In the genomic region with DNA sequence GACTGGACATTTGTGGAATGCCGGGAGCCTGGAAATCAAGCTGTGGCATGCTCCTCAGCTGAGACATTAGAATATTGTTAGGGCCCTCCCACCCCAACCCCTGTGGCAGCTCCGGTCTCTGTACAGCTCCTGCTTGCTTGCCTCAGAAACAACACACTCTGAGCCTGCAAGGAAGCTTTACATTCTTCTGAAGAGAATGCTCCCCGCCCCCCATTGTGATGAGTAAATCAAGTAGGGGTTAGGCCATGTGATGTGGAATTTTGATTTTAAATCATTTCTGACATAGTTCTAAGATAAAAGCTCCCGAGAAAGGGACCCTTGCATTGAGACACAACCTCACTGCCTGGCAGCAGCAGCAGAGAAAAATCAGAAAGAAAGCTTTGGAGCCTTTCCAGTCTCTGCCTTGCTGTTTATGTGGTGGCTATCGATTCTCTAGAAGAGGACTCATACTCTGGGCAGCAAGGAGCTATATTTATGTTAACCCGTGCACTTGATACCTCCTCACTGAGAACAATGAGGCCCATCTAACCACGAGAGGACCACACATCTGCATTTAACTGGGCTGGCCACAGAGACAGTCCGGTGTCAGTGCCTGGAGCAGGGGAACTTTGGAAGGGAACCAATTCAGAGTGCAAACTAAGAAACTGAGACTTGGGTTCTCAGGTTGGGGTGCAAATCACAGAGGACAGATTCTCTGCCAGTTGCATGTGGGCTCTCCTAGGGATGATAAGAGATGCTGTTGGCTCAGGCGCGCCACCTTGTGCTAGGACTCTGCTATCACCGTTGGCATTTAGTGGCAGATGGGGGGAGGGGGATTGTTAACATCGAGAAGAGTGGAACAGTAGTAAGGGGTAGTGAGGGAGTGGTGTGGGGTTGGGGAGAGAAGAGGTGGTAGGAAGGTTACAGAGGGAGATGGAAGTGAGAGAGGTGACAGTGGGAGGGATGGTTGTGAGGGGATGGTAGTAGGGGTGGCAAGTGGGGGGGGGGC, we compare ENCODE assay signal across 8 mouse cellular contexts.
A peak's percentile ranks its signal among the peaks of the same experiment; 100 is the strongest.
DNase-seq lines count a peak whose midpoint lies in the region; ATAC-seq lines count a peak whose summit lies in the region.

No protein-coding gene starts in this region.

- no peak overlapping the region for H3K4me3 ChIP-seq in forebrain, embryonic 15.5 days
- no peak overlapping the region for H3K4me3 ChIP-seq in hindbrain, embryonic 10.5 days
- no peak overlapping the region for H3K4me3 ChIP-seq in lung, embryonic 16.5 days (ENCODE audit: low read length)

- WGBS in forebrain, embryonic 15.5 days: 17% methylated on average over 12 of the region's 12 CpGs
- 21% methylated on average over 12 of the region's 12 CpGs for WGBS in hindbrain, embryonic 10.5 days
- 22% methylated on average over 12 of the region's 12 CpGs for WGBS in lung, embryonic 16.5 days

- ATAC-seq in forebrain, embryonic 15.5 days (replicated peaks): peak; percentile 44
- ATAC-seq in lung, embryonic 16.5 days (ENCODE audit: low read depth): peak; percentile 68; the same call in 1 of the 2 replicates
- ATAC-seq in inflammation-experienced regulatory T-cells, adult 6 months: no peak

- H3K4me2 ChIP-seq in forebrain, embryonic 15.5 days (replicated peaks): no peak overlapping the region
- H3K4me2 ChIP-seq in lung, embryonic 16.5 days (ENCODE audit: low read depth, low read length): no peak overlapping the region

- DNase-seq in R1 (ENCODE audit: low read depth, low spot score): peak; percentile 89
- peak; percentile 20 for DNase-seq in cerebellum, adult 11-12 months
- peak; percentile 83 for DNase-seq in hindbrain, embryonic 10.5 days (ENCODE audit: low spot score)
- DNase-seq in layer of hippocampus, adult 8-10 months (ENCODE audit: low spot score in 2 of 2): peak; percentile 26 to 59
- DNase-seq in retina, postnatal 1 day: peak; percentile 88

- no peaks in the 10 kb centered on the region for H3K9me3 ChIP-seq in forebrain, embryonic 15.5 days
- H3K9me3 ChIP-seq in hindbrain, embryonic 10.5 days: no peaks in the 10 kb centered on the region
- H3K9me3 ChIP-seq in lung, embryonic 16.5 days (ENCODE audit: control insufficient read depth, low read length): no peaks in the 10 kb centered on the region

- no peak overlapping the region for H3K9ac ChIP-seq in forebrain, embryonic 15.5 days (replicated peaks)
- no peak overlapping the region for H3K9ac ChIP-seq in lung, embryonic 16.5 days (ENCODE audit: low read length)

- peak overlapping the region; percentile 84 for H3K27ac ChIP-seq in forebrain, embryonic 15.5 days (replicated peaks)
- H3K27ac ChIP-seq in hindbrain, embryonic 10.5 days: peak overlapping the region; percentile 70
- H3K27ac ChIP-seq in lung, embryonic 16.5 days (ENCODE audit: low read length): no peak overlapping the region

- H3K4me1 ChIP-seq in forebrain, embryonic 15.5 days: peaks cover 49% of the 10 kb centered on the region
- H3K4me1 ChIP-seq in hindbrain, embryonic 10.5 days (replicated peaks): peaks cover 38% of the 10 kb centered on the region
- H3K4me1 ChIP-seq in lung, embryonic 16.5 days (replicated peaks; ENCODE audit: control insufficient read depth, insufficient read depth, low read length): peaks cover 6% of the 10 kb centered on the region; the same call in 1 of the 2 replicates

- H3K36me3 ChIP-seq in forebrain, embryonic 15.5 days: no peaks in the 10 kb centered on the region
- no peaks in the 10 kb centered on the region for H3K36me3 ChIP-seq in hindbrain, embryonic 10.5 days
- H3K36me3 ChIP-seq in lung, embryonic 16.5 days (ENCODE audit: control insufficient read depth, insufficient read depth, low read length): no peaks in the 10 kb centered on the region

- H3K27me3 ChIP-seq in forebrain, embryonic 15.5 days: no peaks in the 10 kb centered on the region
- H3K27me3 ChIP-seq in hindbrain, embryonic 10.5 days (ENCODE audit: insufficient read depth, poor library complexity, severe bottlenecking): no peaks in the 10 kb centered on the region
- H3K27me3 ChIP-seq in lung, embryonic 16.5 days (ENCODE audit: control insufficient read depth, insufficient read depth, low read depth, low read length): no peaks in the 10 kb centered on the region; the same call in 1 of the 2 replicates

Comparison
In these comparisons a context has a peak if more than half of its experiments do, and no peak if none do; other contexts are left out.
1. DNase-seq: peak in every context shown above with its lines; median percentile 89 in R1; 88 in retina, postnatal 1 day; 83 in hindbrain, embryonic 10.5 days; 42 in layer of hippocampus, adult 8-10 months; 20 in cerebellum, adult 11-12 months.